Mouse (Mus musculus) E14TG2a.4 (cell line): ENCODE measurements at regions not wholly inside any gene's neighbourhood (a gene's known extent, or its start where the extent isn't known, plus 50 kb on each side); places are given as distances from the start of the nearest gene placed in this dataset.

Source experiments
- CTCF ChIP-seq: conservative IDR thresholded peaks from 2 replicates; pipeline ENCODE4 v1.5.1; 2014; ENCODE audit warnings: low read length
- POU5F1 ChIP-seq: IDR thresholded peaks from 2 replicates; pipeline ENCODE4 v1.6.1; 2014; ENCODE audit warnings: low read length, borderline replicate concordance

- no peak for TF ChIP-seq CTCF
- no peak for TF ChIP-seq POU5F1
These were observed 819.7 kb downstream of the Kcna4 start for GRCm38 (mm10) chr2:108110140-108110539.
